ENCODE assay signal across 8 mouse cellular contexts in the genomic region with DNA sequence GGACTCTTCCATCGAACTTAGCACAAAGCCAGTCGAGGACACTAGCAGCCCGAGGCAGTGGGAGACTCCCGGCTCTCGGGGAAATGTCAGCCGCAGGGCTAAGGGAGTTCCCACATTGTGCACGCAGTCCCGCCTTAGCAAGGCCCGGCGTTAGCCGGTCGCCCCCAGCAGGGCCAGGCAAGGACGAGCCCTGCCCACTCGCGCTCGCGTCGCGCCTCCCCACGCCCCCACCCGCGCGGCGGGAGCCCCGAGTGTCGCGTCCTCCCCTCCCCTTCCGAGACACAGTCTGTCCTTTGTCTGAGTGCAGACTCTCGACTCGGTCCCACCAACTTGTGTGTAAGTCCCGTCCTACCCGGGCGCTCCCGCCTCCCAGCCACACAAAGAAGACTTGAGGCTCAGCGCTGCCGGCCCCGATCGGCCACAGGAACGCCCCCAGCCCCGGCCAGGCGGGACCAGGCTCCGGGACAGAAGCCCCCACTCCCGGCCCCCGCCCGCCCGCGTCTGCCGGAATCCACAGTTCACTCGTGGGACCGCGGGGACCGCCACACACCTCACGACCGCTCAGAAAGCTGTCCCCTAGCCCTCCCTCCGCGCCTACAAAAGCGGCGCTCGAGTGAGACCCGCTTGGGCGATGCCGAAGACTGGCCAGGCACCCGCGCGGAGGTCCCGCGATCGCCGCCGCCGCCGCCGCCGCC. TPM values are rescaled to one million over a fixed set of nuclear protein-coding genes. Genes with fewer than 3 reads are reported as not detected.
DNase-seq lines count a peak whose midpoint lies in the region; ATAC-seq lines count a peak whose summit lies in the region.

No protein-coding gene starts in this region.

- H3K9ac ChIP-seq in hindbrain, embryonic 14.5 days = peak overlapping the region; percentile 99

- no peaks in the 10 kb centered on the region for H3K27me3 ChIP-seq in hindbrain, embryonic 14.5 days (ENCODE audit: control insufficient read depth, insufficient read depth, low read length)

- H3K4me2 ChIP-seq in hindbrain, embryonic 14.5 days (replicated peaks) = peak overlapping the region; percentile 82

- H3K27ac ChIP-seq in hindbrain, embryonic 14.5 days = peak overlapping the region; percentile 99

- H3K9me3 ChIP-seq in hindbrain, embryonic 14.5 days (ENCODE audit: control insufficient read depth, low read length) = no peaks in the 10 kb centered on the region

- DNase-seq in NIH3T3 (ENCODE audit: low read depth) = peak; percentile 74
- DNase-seq in cerebellum, postnatal 14 days = peak; percentile 79 to 80
- peak; percentile 45 to 64 for DNase-seq in frontal cortex, postnatal 14 days (ENCODE audit: low spot score in 2 of 2)
- peak; percentile 68 for DNase-seq in hindbrain, embryonic 14.5 days (ENCODE audit: low spot score)
- DNase-seq in layer of hippocampus, postnatal 36 days = peak; percentile 60 to 70
- peak; percentile 74 for DNase-seq in lung, postnatal 36 days
- peak; percentile 91 for DNase-seq in retina, postnatal 1 day
- peak; percentile 81 for DNase-seq in thymus, postnatal 4 days

- H3K36me3 ChIP-seq in hindbrain, embryonic 14.5 days (replicated peaks; ENCODE audit: control insufficient read depth, insufficient read depth) = no peaks in the 10 kb centered on the region

- peak overlapping the region; percentile 98 for H3K4me3 ChIP-seq in hindbrain, embryonic 14.5 days (replicated peaks; ENCODE audit: low read length)

- H3K4me1 ChIP-seq in hindbrain, embryonic 14.5 days (replicated peaks; ENCODE audit: control insufficient read depth, insufficient read depth, low read length) = peaks cover 14% of the 10 kb centered on the region

- peak; percentile 74 for ATAC-seq in hindbrain, embryonic 14.5 days (ENCODE audit: low FRiP score)

- WGBS in hindbrain, embryonic 14.5 days = 0% methylated on average over 64 of the region's 74 CpGs

RNA-seq across cellular contexts. Expression of gene Ezh2, which starts 0.9 kb away (rescaled TPM):
- 51.2 and 55.1 TPM in 2 replicates for polyA plus RNA-seq in hindbrain, embryonic 14.5 days (2014; fragmentation: Nextera tagmentation; extraction: Ambion mirVana)
- total RNA-seq in layer of hippocampus, postnatal 36 days (2021) = 10 to 100 TPM; 16.5 to 17.4 TPM

Comparison
In these comparisons a context has a peak if more than half of its experiments do, and no peak if none do; other contexts are left out.
1. Peak in every context shown above with its lines: DNase-seq, ATAC-seq, H3K4me3 ChIP-seq and H3K27ac ChIP-seq.